Mouse (Mus musculus) heart, adult 2 months (tissue): ENCODE measurements around the gene Magee1. TPM values are rescaled to one million over a fixed set of nuclear protein-coding genes. Genes with fewer than 3 reads are reported as not detected.
"Not testable (repeated sequence)": the region's sequence is repeated elsewhere in the genome, so short reads cannot be mapped to it uniquely, and the experiment has no call there.

Experiments
- DNase-seq, 2 experiments: peaks; one replicate each; pipeline ENCODE4 v3.0.0; 2021
- H3K27ac ChIP-seq: fragments of 200-600 bp; 2 replicates; pipeline ENCODE4 v1.8.1; 2022
- H3K27me3 ChIP-seq: fragments of 200-500 bp; 2 replicates; pipeline ENCODE4 v1.6.1; 2012; ENCODE audit warnings: mild to moderate bottlenecking, low read length, inconsistent platforms, mixed read lengths; ENCODE audit not compliant: control insufficient read depth, insufficient read depth
- H3K36me3 ChIP-seq: fragments of 200-500 bp; 2 replicates; pipeline ENCODE4 v1.6.1; 2012; ENCODE audit warnings: low read length, inconsistent platforms; ENCODE audit not compliant: control insufficient read depth, insufficient read depth
- H3K4me1 ChIP-seq: fragments of 200-500 bp; 2 replicates; pipeline ENCODE4 v1.6.1; 2011; ENCODE audit warnings: low read length; ENCODE audit not compliant: control insufficient read depth, insufficient read depth
- H3K4me3 ChIP-seq: fragments of 200-600 bp; 2 replicates; pipeline ENCODE4 v1.8.1; 2022
- H3K79me2 ChIP-seq: fragments of 200-500 bp; replicated peaks from 2 replicates; pipeline ENCODE4 v1.6.1; 2012; ENCODE audit warnings: mild to moderate bottlenecking, inconsistent platforms, low read length, moderate library complexity, mixed read lengths; ENCODE audit not compliant: control insufficient read depth, insufficient read depth
- H3K9ac ChIP-seq: fragments of 200-500 bp; 2 replicates; pipeline ENCODE4 v1.6.1; 2012; ENCODE audit warnings: low read depth, mild to moderate bottlenecking, control low read depth, inconsistent platforms, low read length, mixed read lengths
- CTCF ChIP-seq: fragments of 200-600 bp; IDR thresholded peaks from 2 replicates; pipeline ENCODE4 v1.8.1; 2022; ENCODE audit warnings: antibody characterized with exemption, mild to moderate bottlenecking, moderate library complexity
- EP300 ChIP-seq: fragments of 200-500 bp; IDR thresholded peaks from 2 replicates; pipeline ENCODE4 v1.6.1; 2011; ENCODE audit warnings: low read depth, low read length, control low read depth; ENCODE audit not compliant: insufficient read depth
- POLR2A ChIP-seq: fragments of 200-500 bp; IDR thresholded peaks from 2 replicates; pipeline ENCODE4 v1.6.1; 2011; ENCODE audit warnings: mild to moderate bottlenecking, low read depth, low read length, control low read depth; ENCODE audit not compliant: insufficient read depth
- WGBS: fragments of 180-500 bp; shearing (Covaris S2); methylation state at CpG from one replicate; pipeline ENCODE4 v1.1.7; 2018; 5-methylcytosine and 5-hydroxymethylcytosine counted together
- intact Hi-C: fragments of 180-260 bp; cut with DNase I; formaldehyde crosslinking; loops from one replicate; pipeline ENCODE4 v1.15.1; 2025
- polyA plus RNA-seq: library from polyadenylated mRNA; depleted of rRNA; stranded (reverse); fragments of >200 nt; gene quantifications from 2 replicates; pipeline ENCODE4 v1.2.3, GENCODE M21; 2012; rRNA removed
- total RNA-seq, 2 experiments: library from RNA; stranded (reverse); gene quantifications; 2 replicates each; pipeline ENCODE4 v1.2.3; 2021

Gene Magee1
- total and polyA plus RNA-seq, 3 experiments = 3.5 to 5.0 (median 3.6) TPM

- H3K9ac ChIP-seq = no peak overlapping the region
- no peaks in the 10 kb centered on the region for H3K79me2 ChIP-seq
- no peak overlapping the region for H3K27ac ChIP-seq
- WGBS = 58% methylated on average over 2 of the region's 2 CpGs
- intact Hi-C loops = no loop called here
- no peaks in the 10 kb centered on the region for H3K36me3 ChIP-seq
- H3K4me1 ChIP-seq = no peaks in the 10 kb centered on the region
- TF ChIP-seq CTCF (no peak), EP300 (no peak), POLR2A (no peak)
- no peak overlapping the region for H3K4me3 ChIP-seq
- DNase-seq = no peak
- no peaks in the 10 kb centered on the region for H3K27me3 ChIP-seq
Measured at GRCm38 (mm10) chrX:105114994-105115393, 5.2 kb upstream of the Magee1 start.

DNA sequence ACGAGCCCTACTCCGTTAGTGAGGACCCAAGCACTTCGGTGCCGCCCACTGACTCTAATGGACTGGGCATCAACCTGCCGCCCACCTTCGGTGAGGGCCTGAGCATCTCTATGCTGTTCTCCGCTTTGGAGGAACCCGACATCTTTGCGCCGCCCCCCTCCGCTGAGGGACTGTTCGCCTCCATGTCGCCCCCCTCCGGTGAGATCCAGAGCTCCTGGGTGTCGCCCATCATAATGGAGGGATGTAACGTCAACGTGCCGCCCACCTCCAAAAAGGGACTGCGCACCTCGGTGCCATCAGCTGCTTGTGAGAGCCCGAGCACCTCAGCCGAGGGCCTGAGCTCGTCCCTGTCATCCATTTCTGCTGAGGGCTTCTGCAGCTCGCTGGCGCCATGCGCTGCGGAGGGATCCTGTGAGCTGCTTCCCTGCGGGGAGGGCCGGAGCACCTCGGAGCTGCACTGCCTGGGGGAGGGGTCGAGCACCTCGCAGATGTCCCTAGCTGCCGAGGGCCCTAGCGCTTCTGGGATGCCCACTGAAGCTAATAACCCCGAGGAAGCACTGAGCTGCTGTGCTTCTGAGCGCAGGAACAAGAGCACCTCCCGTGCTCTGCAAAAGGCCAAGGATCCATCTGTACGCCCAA lies 1.2 kb downstream of the Magee1 start:
- WGBS = 22% methylated on average over 38 of the region's 38 CpGs
- no peak for TF ChIP-seq EP300
- peak; percentile 68 for TF ChIP-seq CTCF
- no peak for TF ChIP-seq POLR2A
- peak; percentile 71 to 79 for DNase-seq
- no peak overlapping the region; the same call in 1 of the 2 replicates for H3K27ac ChIP-seq
- H3K79me2 ChIP-seq = no peaks in the 10 kb centered on the region
- intact Hi-C loops = no loop called here
- peak overlapping the region; percentile 58 for H3K4me3 ChIP-seq
- H3K36me3 ChIP-seq = no peaks in the 10 kb centered on the region
- H3K9ac ChIP-seq = peak overlapping the region; percentile 77
- H3K27me3 ChIP-seq = no peaks in the 10 kb centered on the region
- no peaks in the 10 kb centered on the region for H3K4me1 ChIP-seq

DNA sequence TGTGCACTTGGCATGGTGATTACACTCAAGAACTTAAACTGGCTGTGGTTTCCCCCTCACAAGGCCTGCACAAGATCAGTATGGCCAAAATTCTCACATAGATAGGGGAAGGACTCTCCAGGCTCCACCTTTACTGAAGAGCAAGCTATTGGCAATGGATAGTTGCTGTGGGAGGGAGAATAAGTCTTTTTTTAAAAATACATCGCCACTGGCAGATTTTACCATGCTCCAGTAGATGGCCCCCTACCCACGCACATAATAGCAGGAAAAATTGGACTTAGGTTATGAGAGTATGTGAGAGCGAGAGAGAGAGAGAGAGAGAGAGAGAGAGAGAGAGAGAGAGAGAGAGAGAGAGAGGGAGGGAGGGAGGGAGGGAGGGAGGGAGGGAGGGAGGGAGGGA lies 4.7 kb downstream of the Magee1 start:
- H3K36me3 ChIP-seq = no peaks in the 10 kb centered on the region
- H3K27me3 ChIP-seq = no peaks in the 10 kb centered on the region
- no peak overlapping the region for H3K4me3 ChIP-seq
- no peaks in the 10 kb centered on the region for H3K79me2 ChIP-seq
- TF ChIP-seq EP300 = no peak
- TF ChIP-seq CTCF = peak; percentile 25; the same call in 1 of the 2 replicates
- 12% methylated on average over 2 of the region's 3 CpGs for WGBS
- H3K4me1 ChIP-seq = no peaks in the 10 kb centered on the region
- intact Hi-C loops = no loop called here
- no peak overlapping the region for H3K27ac ChIP-seq
- no peak overlapping the region for H3K9ac ChIP-seq
- no peak for DNase-seq

GRCm38 (mm10) chrX:105151872-105152461 lies 31.8 kb downstream of the Magee1 start:
- no peak for DNase-seq
- intact Hi-C loops = no loop called here
- no peak for TF ChIP-seq POLR2A
- no peak for TF ChIP-seq CTCF
- no peak for TF ChIP-seq EP300
- Histone ChIP-seq H3K4me3 (no peak overlapping the region), H3K27ac (no peak overlapping the region), H3K27me3 (no peaks in the 10 kb centered on the region), H3K36me3 (no peaks in the 10 kb centered on the region), H3K9ac (no peak overlapping the region), H3K79me2 (no peaks in the 10 kb centered on the region), H3K4me1 (no peaks in the 10 kb centered on the region)
- WGBS = 30% methylated on average over 21 of the region's 26 CpGs

DNA sequence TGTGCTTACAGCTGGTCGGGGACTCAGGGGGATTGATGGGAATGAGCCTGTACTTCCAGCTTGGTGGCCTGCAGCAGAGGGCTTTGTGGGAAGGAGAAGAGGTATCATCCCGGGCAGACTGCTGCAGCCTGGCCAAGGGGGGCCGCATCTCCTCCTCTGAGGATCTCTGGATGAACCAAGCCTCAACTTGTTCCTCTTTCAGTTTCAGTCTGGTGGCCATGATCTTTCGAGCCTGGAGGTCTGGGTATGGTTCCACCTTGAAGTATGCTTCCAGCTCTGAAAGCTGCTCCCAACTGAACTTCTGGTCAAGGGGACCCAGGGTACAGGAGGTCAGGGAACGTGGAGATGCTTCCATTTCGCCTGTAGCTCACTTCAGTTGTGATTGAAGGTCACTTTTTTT lies 44.8 kb downstream of the Magee1 start:
- DNase-seq, H3K27ac ChIP-seq, H3K4me3 ChIP-seq, H3K36me3 ChIP-seq, H3K9ac ChIP-seq, H3K79me2 ChIP-seq, H3K4me1 ChIP-seq, H3K27me3 ChIP-seq: not testable (repeated sequence)
- intact Hi-C loops = loop anchor here (10.0 kb wide), 1 partner anchor 700 kb away; no protein-coding TSS in a partner anchor
- 48% methylated on average over 6 of the region's 6 CpGs for WGBS

- Histone ChIP-seq H3K4me1 (no peaks in the 10 kb centered on the region), H3K9ac (no peak overlapping the region), H3K27ac (no peak overlapping the region), H3K79me2 (no peaks in the 10 kb centered on the region), H3K27me3 (no peaks in the 10 kb centered on the region), H3K36me3 (no peaks in the 10 kb centered on the region), H3K4me3 (no peak overlapping the region)
- intact Hi-C loops = loop anchor here (10.0 kb wide), 1 partner anchor 698 kb away; no protein-coding TSS in a partner anchor
- peak; percentile 47 for TF ChIP-seq CTCF
- no peak for TF ChIP-seq POLR2A
- 52% methylated on average over 2 of the region's 2 CpGs for WGBS
- DNase-seq = no peak
Measured at GRCm38 (mm10) chrX:105167217-105167616, 47.0 kb downstream of the Magee1 start.

Other genes with a start within 250 kb of the Magee1 start
- gene Pbdc1, start 40.6 kb upstream of the Magee1 start, total RNA-seq = 1 to 10 TPM; 6.3 to 8.6 TPM
- 3.3 and 7.4 TPM in 2 replicates for gene Pbdc1, start 40.6 kb upstream of the Magee1 start, polyA plus RNA-seq